8 mouse cellular contexts compared by ENCODE assay signal in genomic region chr7:27407816-27408215, GRCm38 (mm10). TPM values are rescaled to one million over a fixed set of nuclear protein-coding genes. Genes with fewer than 3 reads are reported as not detected.
DNase-seq lines count a peak whose midpoint lies in the region; ATAC-seq and TF ChIP-seq lines count a peak whose summit lies in the region.
"Had no signal": no experiment of that assay in that cellular context is flagged by ENCODE, and none has a peak within 500 bp of the region (broad histone marks: within the 10 kb centered on the region; RNA-seq: fewer than 3 reads in every experiment).

No protein-coding gene starts in this region.

- H3K36me3 ChIP-seq in kidney, postnatal 0 days (ENCODE audit: insufficient read depth, low read length), result no peaks in the 10 kb centered on the region
- no peaks in the 10 kb centered on the region for H3K36me3 ChIP-seq in forebrain, embryonic 14.5 days (ENCODE audit: control insufficient read depth, insufficient read depth, low read length)

- no peak for TF ChIP-seq CTCF in kidney, postnatal 0 days (IDR thresholded peaks at IDR 0.05; ENCODE audit: low read depth)

- no peak for ATAC-seq in kidney, postnatal 0 days (replicated peaks; ENCODE audit: low FRiP score, low read depth)
- no peak for ATAC-seq in forebrain, embryonic 14.5 days

- H3K9me3 ChIP-seq in kidney, postnatal 0 days (replicated peaks; ENCODE audit: low read length), result no peaks in the 10 kb centered on the region
- 0 out of 2 replicates have a peak, but pooled peaks cover 5% of the 10 kb centered on the region for H3K9me3 ChIP-seq in forebrain, embryonic 14.5 days (replicated peaks; ENCODE audit: control insufficient read depth, low read length)

- 53% methylated on average over 8 of the region's 8 CpGs for WGBS in kidney, postnatal 0 days
- WGBS in forebrain, embryonic 14.5 days, result 63% methylated on average over 8 of the region's 8 CpGs

- H3K4me3 ChIP-seq in kidney, postnatal 0 days (replicated peaks; ENCODE audit: low read depth, low read length), result no peak overlapping the region
- peak overlapping the region; percentile 33; the same call in 1 of the 2 replicates for H3K4me3 ChIP-seq in forebrain, embryonic 14.5 days (ENCODE audit: low read depth, low read length)

- peaks cover 65% of the 10 kb centered on the region for H3K27me3 ChIP-seq in kidney, postnatal 0 days (ENCODE audit: insufficient read depth, low read length)
- H3K27me3 ChIP-seq in forebrain, embryonic 14.5 days (replicated peaks; ENCODE audit: control insufficient read depth, insufficient read depth, low read length), result peaks cover 72% of the 10 kb centered on the region

- no peak for DNase-seq in kidney, postnatal 0 days (ENCODE audit: low spot score)
- DNase-seq in kidney, postnatal 4 days, result no peak
- DNase-seq in embryo, embryonic 10.5 days (ENCODE audit: low spot score), result peak; percentile 13
- DNase-seq in forebrain, embryonic 14.5 days (ENCODE audit: low spot score), result no peak
- peak; percentile 33 for DNase-seq in mesoderm, embryonic 11.5 days (ENCODE audit: low read depth, low spot score)
- no peak for DNase-seq in left cerebral cortex, adult 18-20 months (ENCODE audit: low spot score in 2 of 2)
- no peak for DNase-seq in adrenal gland, postnatal 10 days
- DNase-seq: lung, adult 2 months had no signal

- H3K4me1 ChIP-seq in kidney, postnatal 0 days (replicated peaks; ENCODE audit: insufficient read depth, low read length), result no peaks in the 10 kb centered on the region; the same call in 1 of the 2 replicates
- H3K4me1 ChIP-seq in forebrain, embryonic 14.5 days (ENCODE audit: control insufficient read depth, insufficient read depth, low read length), result no peaks in the 10 kb centered on the region

- H3K27ac ChIP-seq in kidney, postnatal 0 days, result no peak overlapping the region
- no peak overlapping the region for H3K27ac ChIP-seq in forebrain, embryonic 14.5 days (ENCODE audit: low read depth, low read length)

- H3K4me2 ChIP-seq in kidney, postnatal 0 days (ENCODE audit: low read length), result 0 out of 2 replicates have a peak overlapping the region, but pooled peaks have one; percentile 80
- H3K4me2 ChIP-seq in forebrain, embryonic 14.5 days (ENCODE audit: low read length), result no peak overlapping the region

- no peak overlapping the region for H3K9ac ChIP-seq in kidney, postnatal 0 days (ENCODE audit: low read depth, low read length)
- H3K9ac ChIP-seq in forebrain, embryonic 14.5 days (ENCODE audit: low read length), result no peak overlapping the region

RNA-seq across cellular contexts. Expression of gene Sptbn4, which starts 39.7 kb away (rescaled TPM):
- polyA plus RNA-seq in kidney, postnatal 0 days (2015; fragmentation: Nextera tagmentation; extraction: Ambion mirVana), result 0.17 and 0.28 TPM in 2 replicates
- polyA plus RNA-seq in forebrain, embryonic 14.5 days (2014; fragmentation: Nextera tagmentation; extraction: Ambion mirVana), result 1.6 and 1.7 TPM in 2 replicates
- 100 to 1,000 TPM; 139 to 142 TPM for total RNA-seq in left cerebral cortex, adult 18-20 months (2021)
- total RNA-seq in adrenal gland, postnatal 10 days (2021), result under 1 TPM; 0.70 to 0.81 TPM

RNA-seq across cellular contexts. Expression of gene Blvrb, which starts 40.0 kb away (rescaled TPM):
- 33.4 and 40.1 TPM in 2 replicates for polyA plus RNA-seq in kidney, postnatal 0 days (2015; fragmentation: Nextera tagmentation; extraction: Ambion mirVana)
- 22.4 and 23.7 TPM in 2 replicates for polyA plus RNA-seq in forebrain, embryonic 14.5 days (2014; fragmentation: Nextera tagmentation; extraction: Ambion mirVana)
- total RNA-seq in left cerebral cortex, adult 18-20 months (2021), result 10 to 100 TPM; 20.8 to 21.3 TPM
- 10 to 100 TPM; 83.4 TPM for total RNA-seq in adrenal gland, postnatal 10 days (2021)

RNA-seq across cellular contexts. Expression of gene Gm20479, which starts 50.6 kb away (rescaled TPM):
- 0.57 TPM in 1 of 2 replicates, not detected in the other for polyA plus RNA-seq in kidney, postnatal 0 days (2015; fragmentation: Nextera tagmentation; extraction: Ambion mirVana)
- polyA plus RNA-seq in forebrain, embryonic 14.5 days (2014; fragmentation: Nextera tagmentation; extraction: Ambion mirVana), result 0.38 TPM in 1 of 2 replicates, not detected in the other
- not detected for total RNA-seq in left cerebral cortex, adult 18-20 months (2021)
- 1 to 10 TPM in 1 of 2 experiments, not detected in 1; 2.5 TPM for total RNA-seq in adrenal gland, postnatal 10 days (2021)
- polyA plus RNA-seq: lung, adult 2 months had no signal

RNA-seq across cellular contexts. Expression of gene Shkbp1, which starts 52.0 kb away (rescaled TPM):
- polyA plus RNA-seq in kidney, postnatal 0 days (2015; fragmentation: Nextera tagmentation; extraction: Ambion mirVana), result 34.1 and 40.2 TPM in 2 replicates
- polyA plus RNA-seq in forebrain, embryonic 14.5 days (2014; fragmentation: Nextera tagmentation; extraction: Ambion mirVana), result 52.4 and 66.4 TPM in 2 replicates
- 10 to 100 TPM; 27.9 to 33.2 TPM for total RNA-seq in left cerebral cortex, adult 18-20 months (2021)
- 10 to 100 TPM; 19.6 to 22.9 TPM for total RNA-seq in adrenal gland, postnatal 10 days (2021)

Comparison
In these comparisons a context has a peak if more than half of its experiments do, and no peak if none do; other contexts are left out.
1. DNase-seq: peak in embryo, embryonic 10.5 days (single experiment) and mesoderm, embryonic 11.5 days (single experiment); none in kidney, postnatal 0 days (single experiment), kidney, postnatal 4 days (0 of 2), forebrain, embryonic 14.5 days (single experiment), left cerebral cortex, adult 18-20 months (0 of 2) and adrenal gland, postnatal 10 days (single experiment).
2. RNA of gene Sptbn4, which starts 39.7 kb away (total RNA-seq): 139 to 142 TPM in left cerebral cortex, adult 18-20 months; 0.70 to 0.81 TPM in adrenal gland, postnatal 10 days; every median in the first group is over 10 times any median in the second.